Mouse (Mus musculus): ENCODE measurements around the gene Rhpn2. TPM values are rescaled to one million over a fixed set of nuclear protein-coding genes. Genes with fewer than 3 reads are reported as not detected.
A peak's percentile ranks its signal among the peaks of the same experiment; 100 is the strongest.

The Rhpn2 gene
- polyA plus RNA-seq, 1 experiment = 26.5 TPM

DNA sequence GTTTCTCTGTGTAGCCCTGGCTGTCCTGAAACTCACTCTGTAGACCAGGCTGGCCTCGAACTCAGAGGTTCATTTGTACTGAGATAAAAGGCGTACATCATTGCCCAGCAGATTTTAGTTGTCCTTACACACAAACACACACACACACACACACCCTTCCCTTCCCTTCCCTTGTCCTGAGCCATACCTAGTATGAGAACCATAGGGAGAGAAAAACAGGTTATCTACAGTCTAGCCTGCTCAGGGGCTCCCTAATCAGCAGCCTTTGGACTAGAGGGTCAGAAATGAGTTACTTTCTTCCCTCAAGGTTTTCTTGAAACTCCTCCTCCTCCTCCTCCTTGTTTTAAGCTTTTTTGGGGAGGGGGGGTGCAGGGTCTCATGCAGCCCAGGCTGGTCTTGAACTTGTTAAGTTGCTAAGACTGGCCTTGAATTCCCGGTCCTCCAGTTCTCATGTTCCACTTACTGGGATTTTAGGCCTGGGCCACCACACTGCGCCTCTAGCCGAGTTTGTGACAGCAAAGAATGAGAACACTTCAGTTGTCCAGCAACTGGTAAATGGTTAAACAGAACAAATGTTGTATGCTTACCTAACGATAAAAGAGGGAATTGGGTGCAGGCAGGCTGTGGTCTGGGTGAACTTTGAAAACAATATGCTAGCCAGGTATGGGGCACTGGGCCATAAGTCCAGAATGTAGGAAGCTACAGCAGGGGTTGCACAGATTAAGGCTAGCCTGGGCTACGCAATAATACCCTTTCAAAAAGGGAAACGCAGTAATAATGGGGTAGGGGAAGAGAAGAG is 16.1 kb downstream of the Rhpn2 start:
- TF ChIP-seq POLR2A (IDR thresholded peaks at IDR 0.05; ENCODE audit: insufficient read depth, low read length) (no peak), CTCF (IDR thresholded peaks at IDR 0.05; ENCODE audit: low read depth, low read length) (no peak), EP300 (IDR thresholded peaks at IDR 0.05; ENCODE audit: insufficient read depth, low read depth, low read length) (no peak)
- Histone ChIP-seq H3K4me1 (ENCODE audit: control insufficient read depth, insufficient read depth, low read length) (peaks cover 14% of the 10 kb centered on the region), H3K36me3 (ENCODE audit: control insufficient read depth, insufficient read depth, low read length, poor library complexity, severe bottlenecking) (no peaks in the 10 kb centered on the region), H3K27ac (ENCODE audit: insufficient read depth, low read length) (no peak overlapping the region), H3K4me3 (ENCODE audit: low read depth, low read length) (no peak overlapping the region), H3K27me3 (ENCODE audit: control insufficient read depth, insufficient read depth, low read length, poor library complexity, severe bottlenecking) (no peaks in the 10 kb centered on the region), H3K9ac (ENCODE audit: low read depth, poor library complexity, severe bottlenecking) (no peak overlapping the region), H3K9me3 (replicated peaks; ENCODE audit: control insufficient read depth, insufficient read depth, low read length, poor library complexity, severe bottlenecking) (no peaks in the 10 kb centered on the region)

DNA sequence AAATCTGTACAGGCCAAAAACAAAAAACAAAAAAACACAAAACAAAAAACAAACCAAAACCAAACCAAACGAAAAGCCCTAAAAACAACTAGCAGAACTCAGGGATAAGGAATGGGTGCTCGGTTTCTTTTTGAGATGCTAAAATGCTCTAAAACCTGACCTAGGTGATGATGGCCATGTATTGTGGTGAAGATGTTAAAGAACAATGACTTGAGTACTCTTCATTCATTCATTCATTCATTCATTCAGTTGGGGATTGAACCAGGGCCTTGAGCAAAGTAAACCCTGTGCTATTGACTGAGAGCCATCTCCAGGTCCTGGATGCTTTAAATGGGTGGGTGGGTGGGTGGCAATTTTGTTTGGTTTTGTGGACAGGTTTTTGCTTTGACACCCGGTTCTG is 17.2 kb downstream of the Rhpn2 start:
- TF ChIP-seq POLR2A (IDR thresholded peaks at IDR 0.05; ENCODE audit: insufficient read depth, low read length) (no peak), CTCF (IDR thresholded peaks at IDR 0.05; ENCODE audit: low read depth, low read length) (no peak), EP300 (IDR thresholded peaks at IDR 0.05; ENCODE audit: insufficient read depth, low read depth, low read length) (no peak)
- H3K4me1 ChIP-seq (ENCODE audit: control insufficient read depth, insufficient read depth, low read length) = peaks cover 15% of the 10 kb centered on the region
- no peak overlapping the region for H3K9ac ChIP-seq (ENCODE audit: low read depth, poor library complexity, severe bottlenecking)
- no peaks in the 10 kb centered on the region for H3K27me3 ChIP-seq (ENCODE audit: control insufficient read depth, insufficient read depth, low read length, poor library complexity, severe bottlenecking)
- H3K4me3 ChIP-seq (ENCODE audit: low read depth, low read length) = no peak overlapping the region
- no peaks in the 10 kb centered on the region for H3K9me3 ChIP-seq (replicated peaks; ENCODE audit: control insufficient read depth, insufficient read depth, low read length, poor library complexity, severe bottlenecking)
- H3K36me3 ChIP-seq (ENCODE audit: control insufficient read depth, insufficient read depth, low read length, poor library complexity, severe bottlenecking) = no peaks in the 10 kb centered on the region
- peak overlapping the region; percentile 60 for H3K27ac ChIP-seq (ENCODE audit: insufficient read depth, low read length)

DNA sequence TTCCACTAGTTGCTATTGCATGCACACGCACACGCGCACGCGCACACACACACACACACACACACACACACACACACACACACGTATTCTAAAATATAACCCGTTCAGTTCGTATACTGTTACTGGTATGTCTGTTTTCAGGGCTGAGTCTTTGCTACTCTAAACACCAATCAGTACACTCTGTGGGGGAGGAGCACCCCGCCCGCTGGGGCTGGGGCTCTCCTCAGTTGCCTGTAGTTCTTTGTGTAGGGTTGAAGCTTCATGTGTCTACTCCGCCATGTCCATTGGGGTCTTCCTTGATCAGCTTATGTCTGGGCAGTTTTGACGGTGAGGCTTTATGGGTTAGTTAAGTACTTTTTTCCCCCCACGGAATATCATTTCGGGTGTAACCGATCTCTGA is 19.3 kb downstream of the Rhpn2 start:
- Histone ChIP-seq H3K27ac (ENCODE audit: insufficient read depth, low read length) (no peak overlapping the region), H3K27me3 (ENCODE audit: control insufficient read depth, insufficient read depth, low read length, poor library complexity, severe bottlenecking) (no peaks in the 10 kb centered on the region), H3K4me1 (ENCODE audit: control insufficient read depth, insufficient read depth, low read length) (peaks cover 11% of the 10 kb centered on the region), H3K9me3 (replicated peaks; ENCODE audit: control insufficient read depth, insufficient read depth, low read length, poor library complexity, severe bottlenecking) (no peaks in the 10 kb centered on the region), H3K9ac (ENCODE audit: low read depth, poor library complexity, severe bottlenecking) (peak overlapping the region; percentile 21; the same call in 1 of the 2 replicates), H3K36me3 (ENCODE audit: control insufficient read depth, insufficient read depth, low read length, poor library complexity, severe bottlenecking) (no peaks in the 10 kb centered on the region), H3K4me3 (ENCODE audit: low read depth, low read length) (no peak overlapping the region; the same call in 1 of the 2 replicates)
- TF ChIP-seq CTCF (IDR thresholded peaks at IDR 0.05; ENCODE audit: low read depth, low read length) = no peak
- no peak for TF ChIP-seq POLR2A (IDR thresholded peaks at IDR 0.05; ENCODE audit: insufficient read depth, low read length)
- TF ChIP-seq EP300 (IDR thresholded peaks at IDR 0.05; ENCODE audit: insufficient read depth, low read depth, low read length) = no peak

DNA sequence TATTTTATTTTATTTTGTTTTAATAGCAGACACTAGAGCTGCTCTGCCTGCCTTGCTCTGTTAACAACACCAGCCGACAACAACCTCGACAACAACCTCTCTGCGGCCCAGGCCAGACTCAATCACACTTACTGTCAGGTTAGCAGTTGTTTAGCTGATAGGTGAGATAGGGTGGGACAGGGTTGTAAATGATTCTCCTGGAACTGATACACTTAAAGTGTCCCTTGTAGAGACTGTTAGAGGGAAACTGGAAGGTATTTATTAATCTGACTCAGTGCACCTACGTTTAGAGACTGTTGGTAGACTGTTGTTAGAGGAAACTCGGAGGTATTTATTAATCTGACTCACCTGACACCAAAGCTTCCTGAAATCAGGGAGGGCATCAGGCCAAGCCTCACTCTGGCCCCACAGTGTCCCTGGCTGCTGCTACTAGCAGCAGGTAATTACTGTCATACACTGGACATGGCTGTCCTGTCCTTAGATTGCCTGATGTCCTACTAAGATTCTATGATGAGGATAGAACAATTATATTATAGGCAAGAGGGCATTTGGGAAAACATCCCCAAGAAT is 21.4 kb downstream of the Rhpn2 start:
- Histone ChIP-seq H3K27me3 (ENCODE audit: control insufficient read depth, insufficient read depth, low read length, poor library complexity, severe bottlenecking) (no peaks in the 10 kb centered on the region), H3K4me3 (ENCODE audit: low read depth, low read length) (no peak overlapping the region), H3K4me1 (ENCODE audit: control insufficient read depth, insufficient read depth, low read length) (peaks cover 6% of the 10 kb centered on the region), H3K36me3 (ENCODE audit: control insufficient read depth, insufficient read depth, low read length, poor library complexity, severe bottlenecking) (no peaks in the 10 kb centered on the region), H3K27ac (ENCODE audit: insufficient read depth, low read length) (no peak overlapping the region), H3K9me3 (replicated peaks; ENCODE audit: control insufficient read depth, insufficient read depth, low read length, poor library complexity, severe bottlenecking) (no peaks in the 10 kb centered on the region), H3K9ac (ENCODE audit: low read depth, poor library complexity, severe bottlenecking) (no peak overlapping the region)
- TF ChIP-seq EP300 (IDR thresholded peaks at IDR 0.05; ENCODE audit: insufficient read depth, low read depth, low read length) (no peak), CTCF (IDR thresholded peaks at IDR 0.05; ENCODE audit: low read depth, low read length) (no peak), POLR2A (IDR thresholded peaks at IDR 0.05; ENCODE audit: insufficient read depth, low read length) (no peak)

DNA sequence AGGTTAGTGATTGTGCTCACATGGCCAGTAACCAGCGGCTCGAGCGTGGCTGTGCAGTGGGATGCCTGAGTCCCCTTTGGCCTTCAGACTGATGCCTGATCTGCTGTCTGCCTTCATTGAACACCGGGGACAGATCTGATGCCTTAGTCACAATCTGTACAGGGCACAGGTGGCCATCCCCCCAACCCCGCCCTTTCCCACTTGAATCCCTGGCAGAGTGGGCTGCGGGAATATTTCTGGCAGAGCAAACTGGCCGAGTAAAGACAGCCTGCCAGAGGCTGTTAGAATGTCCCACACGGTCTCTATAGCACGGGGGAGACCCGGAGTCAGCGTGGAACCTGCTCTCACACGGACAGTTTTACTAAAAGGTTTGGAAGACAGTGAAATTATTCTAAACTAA is 23.7 kb downstream of the Rhpn2 start:
- H3K4me1 ChIP-seq (ENCODE audit: control insufficient read depth, insufficient read depth, low read length) = peaks cover 8% of the 10 kb centered on the region
- H3K27ac ChIP-seq (ENCODE audit: insufficient read depth, low read length) = no peak overlapping the region
- no peaks in the 10 kb centered on the region for H3K9me3 ChIP-seq (replicated peaks; ENCODE audit: control insufficient read depth, insufficient read depth, low read length, poor library complexity, severe bottlenecking)
- H3K27me3 ChIP-seq (ENCODE audit: control insufficient read depth, insufficient read depth, low read length, poor library complexity, severe bottlenecking) = no peaks in the 10 kb centered on the region
- no peak for TF ChIP-seq EP300 (IDR thresholded peaks at IDR 0.05; ENCODE audit: insufficient read depth, low read depth, low read length)
- TF ChIP-seq POLR2A (IDR thresholded peaks at IDR 0.05; ENCODE audit: insufficient read depth, low read length) = no peak
- H3K36me3 ChIP-seq (ENCODE audit: control insufficient read depth, insufficient read depth, low read length, poor library complexity, severe bottlenecking) = no peaks in the 10 kb centered on the region
- H3K4me3 ChIP-seq (ENCODE audit: low read depth, low read length) = no peak overlapping the region
- no peak overlapping the region for H3K9ac ChIP-seq (ENCODE audit: low read depth, poor library complexity, severe bottlenecking)

DNA sequence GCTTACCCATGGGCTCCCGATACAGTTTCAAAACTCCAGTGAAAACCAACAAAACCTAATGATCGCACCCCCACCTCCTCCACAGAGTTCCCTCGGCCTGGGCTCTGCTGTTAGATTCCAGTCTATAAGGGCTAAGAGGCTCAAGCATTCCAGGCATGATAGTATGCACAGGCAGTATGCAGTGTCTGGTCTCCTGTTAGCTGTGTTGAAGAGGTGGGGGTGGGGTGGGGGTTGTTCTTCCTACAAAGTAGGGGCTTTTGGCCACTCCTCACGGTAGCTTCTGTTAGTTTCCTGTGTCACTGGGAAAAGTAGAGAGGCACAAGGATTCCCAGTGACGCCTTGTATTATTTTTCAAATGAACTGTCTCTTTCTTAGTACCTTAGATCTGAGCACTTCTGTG is 28.3 kb downstream of the Rhpn2 start:
- TF ChIP-seq CTCF (IDR thresholded peaks at IDR 0.05; ENCODE audit: low read depth, low read length) = no peak
- TF ChIP-seq EP300 (IDR thresholded peaks at IDR 0.05; ENCODE audit: insufficient read depth, low read depth, low read length) = no peak
- TF ChIP-seq POLR2A (IDR thresholded peaks at IDR 0.05; ENCODE audit: insufficient read depth, low read length) = no peak
- no peak overlapping the region for H3K4me3 ChIP-seq (ENCODE audit: low read depth, low read length)

More for the DNA sequence above, 28.3 kb downstream of the Rhpn2 start:
- no peak overlapping the region for H3K9ac ChIP-seq (ENCODE audit: low read depth, poor library complexity, severe bottlenecking)
- 0 out of 2 replicates have a peak overlapping the region, but pooled peaks have one; percentile 2 for H3K27ac ChIP-seq (ENCODE audit: insufficient read depth, low read length)
- no peaks in the 10 kb centered on the region for H3K36me3 ChIP-seq (ENCODE audit: control insufficient read depth, insufficient read depth, low read length, poor library complexity, severe bottlenecking)
- no peaks in the 10 kb centered on the region for H3K27me3 ChIP-seq (ENCODE audit: control insufficient read depth, insufficient read depth, low read length, poor library complexity, severe bottlenecking)
- H3K9me3 ChIP-seq (replicated peaks; ENCODE audit: control insufficient read depth, insufficient read depth, low read length, poor library complexity, severe bottlenecking) = no peaks in the 10 kb centered on the region
- H3K4me1 ChIP-seq (ENCODE audit: control insufficient read depth, insufficient read depth, low read length) = peaks cover 8% of the 10 kb centered on the region
